Mouse (Mus musculus) layer of hippocampus, adult 18-20 months (tissue): ENCODE results near the gene Runx2. TPM values are rescaled to one million over a fixed set of nuclear protein-coding genes. Genes with fewer than 3 reads are reported as not detected.

ENCODE experiments used
- DNase-seq, 2 experiments: peaks; one replicate each; pipeline ENCODE4 v3.0.0; 2022; ENCODE audit warnings: low spot score in 2 of 2
- total RNA-seq, 2 experiments: library from RNA; stranded (reverse); gene quantifications; 2 replicates each; pipeline ENCODE4 v1.2.3; 2021

Runx2 gene
- total RNA-seq, 2 experiments from 2014 or later: 15.4 TPM

- DNase-seq: no peak
Observed at GRCm38 (mm10) chr17:44599132-44599531, 215.5 kb downstream of the Runx2 start.

GRCm38 (mm10) chr17:44597918-44598504, 216.6 kb downstream of the Runx2 start:
- DNase-seq: peak in 1 of 2 experiments; percentile 69

GRCm38 (mm10) chr17:44592737-44593090, 221.9 kb downstream of the Runx2 start:
- no peak for DNase-seq

- no peak for DNase-seq
Observed at GRCm38 (mm10) chr17:44592067-44592736, 222.4 kb downstream of the Runx2 start.

GRCm38 (mm10) chr17:44588470-44588869, 226.1 kb downstream of the Runx2 start:
- DNase-seq: no peak

- no peak for DNase-seq
Observed at GRCm38 (mm10) chr17:44588020-44588419, 226.6 kb downstream of the Runx2 start.

GRCm38 (mm10) chr17:44586196-44586595, 228.4 kb downstream of the Runx2 start:
- no peak for DNase-seq

- DNase-seq: no peak
Observed at GRCm38 (mm10) chr17:44584781-44585180, 229.8 kb downstream of the Runx2 start.

GRCm38 (mm10) chr17:44577791-44578190, 236.8 kb downstream of the Runx2 start:
- DNase-seq: peak in 1 of 2 experiments; percentile 10

GRCm38 (mm10) chr17:44570899-44571298, 243.7 kb downstream of the Runx2 start:
- DNase-seq: no peak

- DNase-seq: no peak
Observed at GRCm38 (mm10) chr17:44569020-44569621, 245.5 kb downstream of the Runx2 start.

- DNase-seq: no peak
Observed at GRCm38 (mm10) chr17:44566992-44567391, 247.6 kb downstream of the Runx2 start.

GRCm38 (mm10) chr17:44565884-44566515, 248.6 kb downstream of the Runx2 start:
- no peak for DNase-seq

GRCm38 (mm10) chr17:44565311-44565831, 249.2 kb downstream of the Runx2 start:
- DNase-seq: no peak

- no peak for DNase-seq
Observed at GRCm38 (mm10) chr17:44564611-44565198, 249.9 kb downstream of the Runx2 start.

- peak in 1 of 2 experiments; percentile 44 for DNase-seq
Observed at GRCm38 (mm10) chr17:44560016-44560415, 254.6 kb downstream of the Runx2 start.

- no peak for DNase-seq
Observed at GRCm38 (mm10) chr17:44557199-44558111, 257.1 kb downstream of the Runx2 start.

- no peak for DNase-seq
Observed at GRCm38 (mm10) chr17:44554941-44555340, 259.7 kb downstream of the Runx2 start.

GRCm38 (mm10) chr17:44549551-44549950, 265.0 kb downstream of the Runx2 start:
- no peak for DNase-seq

- DNase-seq: no peak
Observed at GRCm38 (mm10) chr17:44547922-44548321, 266.7 kb downstream of the Runx2 start.
